Mouse (Mus musculus) intestine, embryonic 15.5 days (tissue): ENCODE results near the gene Copb2. TPM values are rescaled to one million over a fixed set of nuclear protein-coding genes. Genes with fewer than 3 reads are reported as not detected.

Experiments
- ATAC-seq: fragments of 200-750 bp; cut with Nextera tagmentation; 2 replicates; pipeline ENCODE4 v1.8.0; 2017; ENCODE audit warnings: moderate TSS enrichment, moderate library complexity
- H3K27ac ChIP-seq: fragments of 300-500 bp; sonication (generic); 2 replicates; pipeline ENCODE4 v1.5.1; 2015; ENCODE audit warnings: mild to moderate bottlenecking, inconsistent platforms
- H3K27me3 ChIP-seq: fragments of 300-500 bp; sonication (generic); replicated peaks from 2 replicates; pipeline ENCODE4 v1.6.1; 2015; ENCODE audit warnings: inconsistent platforms
- H3K36me3 ChIP-seq: fragments of 300-500 bp; sonication (generic); 2 replicates; pipeline ENCODE4 v1.6.1; 2015; ENCODE audit warnings: inconsistent platforms
- H3K4me1 ChIP-seq: fragments of 300-500 bp; sonication (generic); replicated peaks from 2 replicates; pipeline ENCODE4 v1.6.1; 2015; ENCODE audit warnings: inconsistent platforms
- H3K4me2 ChIP-seq: fragments of 300-500 bp; sonication (generic); replicated peaks from 2 replicates; pipeline ENCODE4 v1.6.1; 2015; ENCODE audit warnings: mild to moderate bottlenecking, inconsistent platforms
- H3K4me3 ChIP-seq: fragments of 300-500 bp; sonication (generic); replicated peaks from 2 replicates; pipeline ENCODE4 v1.5.1; 2015; ENCODE audit warnings: inconsistent platforms
- H3K9ac ChIP-seq: fragments of 300-500 bp; sonication (generic); 2 replicates; pipeline ENCODE4 v1.6.1; 2015; ENCODE audit warnings: inconsistent platforms
- H3K9me3 ChIP-seq: fragments of 300-500 bp; sonication (generic); 2 replicates; pipeline ENCODE4 v1.6.1; 2016; ENCODE audit warnings: inconsistent platforms
- WGBS: fragments of 180-500 bp; shearing (Covaris S2); methylation state at CpG from one replicate; pipeline ENCODE4 v1.1.7; 2015; 5-methylcytosine and 5-hydroxymethylcytosine counted together
- polyA plus RNA-seq: library from polyadenylated mRNA; unstranded; fragments of >200 nt; fragmentation: Nextera tagmentation; extraction: Ambion mirVana; gene quantifications from 2 replicates; pipeline ENCODE4 v1.2.1, GENCODE M21; 2015

The Copb2 gene
- polyA plus RNA-seq = 149 and 156 TPM in 2 replicates

DNA sequence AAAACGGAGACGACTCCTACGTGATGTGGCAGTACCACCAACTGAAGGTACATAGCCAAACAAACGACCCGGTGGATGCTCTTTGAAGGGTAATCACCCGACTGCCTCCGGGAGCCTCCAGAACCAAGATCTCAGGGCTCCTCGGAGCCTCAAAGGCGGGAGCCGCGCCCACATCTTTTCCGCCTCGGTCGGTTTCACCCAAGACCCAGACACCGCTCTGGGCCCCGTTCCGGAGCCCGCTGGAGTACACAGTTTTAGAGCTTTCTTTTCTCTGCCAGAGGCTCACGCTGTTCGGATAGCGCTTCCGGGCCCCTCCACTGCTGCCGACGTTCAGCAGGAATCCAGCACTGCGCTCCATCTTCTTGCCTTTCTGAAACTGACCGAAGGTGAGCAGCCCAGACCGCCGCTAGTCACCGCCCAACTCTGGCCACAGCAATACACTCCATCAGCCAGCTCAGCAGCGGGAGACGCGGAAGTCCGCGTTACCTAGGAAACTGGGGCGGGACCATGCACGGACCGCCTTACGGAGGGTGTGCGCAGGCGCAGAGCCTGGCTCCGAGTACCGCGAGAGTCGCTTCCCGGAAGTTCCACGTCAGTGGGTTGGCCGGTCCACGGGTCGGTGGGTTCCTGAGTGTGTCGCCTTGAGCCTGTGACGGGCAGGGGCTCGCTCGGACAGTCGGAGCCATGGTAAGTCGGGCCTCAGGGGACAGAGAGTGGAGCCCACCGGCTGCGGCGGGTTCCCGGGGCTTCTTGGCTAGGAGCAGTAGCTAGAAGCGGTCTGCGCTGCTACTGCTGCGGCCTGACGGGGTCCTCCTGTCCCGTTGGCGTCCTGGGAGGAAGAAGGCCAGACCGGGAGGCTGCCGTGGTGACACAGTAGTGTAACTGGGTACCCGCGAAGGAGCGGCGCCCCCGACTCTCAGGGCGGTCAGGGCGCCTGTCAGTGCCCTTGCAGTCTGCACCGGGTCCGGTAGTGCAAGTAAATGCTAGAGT is at the start of gene Copb2:
TSS of gene Copb2 (plus strand) at position 585 of the 990 bp plus-strand sequence.
- peaks cover 4% of the 10 kb centered on the region; the same call in 1 of the 2 replicates for H3K4me1 ChIP-seq
- under 1% methylated on average over 76 of the region's 76 CpGs for WGBS
- H3K9me3 ChIP-seq = no peaks in the 10 kb centered on the region
- H3K36me3 ChIP-seq = peaks cover 5% of the 10 kb centered on the region; the same call in 1 of the 2 replicates
- peak within 1 kb of the TSS; percentile 77 for H3K4me2 ChIP-seq
- H3K4me3 ChIP-seq = peak within 1 kb of the TSS; percentile 98
- H3K27ac ChIP-seq = peak within 1 kb of the TSS; percentile 86
- H3K27me3 ChIP-seq = no peaks in the 10 kb centered on the region
- peak within 1 kb of the TSS; percentile 96 for H3K9ac ChIP-seq
- peak; percentile 100 for ATAC-seq

DNA sequence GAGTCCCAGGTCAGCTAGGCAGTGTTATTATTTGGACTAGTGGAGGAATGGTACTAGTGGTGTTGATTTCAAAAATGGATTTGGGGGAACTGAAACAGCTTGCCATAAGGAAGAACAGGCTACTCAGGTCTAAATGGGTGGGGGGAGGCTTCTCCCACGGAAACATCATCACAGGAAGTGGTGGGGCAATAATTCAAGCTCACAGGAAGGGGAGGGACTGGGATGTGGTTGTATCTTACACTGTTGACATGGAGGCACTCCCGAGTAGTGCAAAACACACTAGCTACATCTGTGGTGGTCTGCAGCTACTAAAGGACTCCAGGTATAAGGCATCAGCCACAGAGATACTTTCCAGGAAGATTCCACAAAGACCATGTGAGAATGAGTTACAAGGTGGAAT is 39.6 kb upstream of the Copb2 start:
- ATAC-seq = no peak
- H3K4me1 ChIP-seq = no peaks in the 10 kb centered on the region

DNA sequence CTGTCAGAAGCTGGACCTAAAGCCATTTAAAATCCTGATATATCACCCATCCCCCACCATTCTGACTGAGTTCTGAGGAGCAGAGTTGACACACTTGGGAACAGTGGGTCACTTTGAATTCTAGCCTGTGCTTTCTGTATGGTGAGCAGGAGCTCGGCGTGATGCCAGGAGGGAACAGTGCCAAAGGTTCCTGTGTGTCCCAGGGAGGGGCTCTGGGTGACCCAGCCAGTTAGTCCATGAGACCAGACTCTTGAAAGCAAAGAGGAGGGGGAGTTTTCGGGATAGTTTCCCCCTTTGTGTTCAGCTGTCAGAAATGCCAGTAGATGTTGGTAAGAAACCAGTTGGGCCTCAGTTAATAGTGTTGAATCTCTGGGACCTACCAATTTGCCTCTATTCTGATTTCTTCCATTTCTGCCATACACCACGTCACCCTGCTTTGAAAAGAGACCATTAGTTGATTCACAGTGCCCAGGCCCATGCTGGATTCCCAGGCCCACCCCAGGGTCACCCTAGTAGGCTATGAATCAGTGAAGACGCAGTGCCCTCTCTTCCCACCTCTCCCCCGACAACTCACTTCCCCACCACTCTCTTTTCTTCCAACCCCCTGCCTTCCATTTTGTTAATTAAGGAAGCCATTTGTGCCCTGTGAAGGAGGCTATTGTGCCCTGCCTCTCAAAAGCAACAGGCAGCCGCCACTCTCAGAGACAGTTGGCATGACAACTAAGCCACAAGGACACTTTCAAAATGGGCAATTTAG is 38.6 kb upstream of the Copb2 start:
- no peaks in the 10 kb centered on the region for H3K27me3 ChIP-seq
- no peak overlapping the region for H3K4me2 ChIP-seq
- H3K27ac ChIP-seq = 0 out of 2 replicates have a peak overlapping the region, but pooled peaks have one; percentile 36
- H3K9me3 ChIP-seq = no peaks in the 10 kb centered on the region
- WGBS = 74% methylated on average over 7 of the region's 7 CpGs
- no peaks in the 10 kb centered on the region for H3K4me1 ChIP-seq
- no peak overlapping the region for H3K9ac ChIP-seq
- no peak overlapping the region for H3K4me3 ChIP-seq
- H3K36me3 ChIP-seq = no peaks in the 10 kb centered on the region
- ATAC-seq = 0 out of 2 replicates have a peak, but pooled peaks have one; percentile 31

More for the DNA sequence above, 39.6 kb upstream of the Copb2 start:
- Histone ChIP-seq H3K9me3 (no peaks in the 10 kb centered on the region), H3K27me3 (no peaks in the 10 kb centered on the region), H3K36me3 (no peaks in the 10 kb centered on the region), H3K4me3 (no peak overlapping the region), H3K4me2 (no peak overlapping the region), H3K9ac (no peak overlapping the region), H3K27ac (no peak overlapping the region)
- WGBS = 59% methylated on average over 2 of the region's 2 CpGs

DNA sequence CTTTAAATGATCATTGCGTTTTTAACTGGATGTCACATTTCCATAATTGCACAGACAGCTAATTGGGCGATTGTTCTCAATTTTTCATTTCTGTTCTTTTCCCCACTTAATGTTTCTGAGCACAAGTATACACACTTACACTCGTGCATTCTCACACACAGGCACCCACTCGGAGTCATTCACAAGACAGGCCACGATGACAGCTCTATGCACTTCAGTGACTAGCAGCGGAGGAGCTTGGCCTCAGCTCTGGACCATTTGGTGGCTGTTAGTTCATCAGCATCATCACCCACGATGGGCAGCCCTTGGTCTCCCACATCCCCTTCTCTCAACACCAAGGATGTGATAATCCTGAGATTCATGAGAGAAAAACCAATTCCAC is 38.0 kb upstream of the Copb2 start:
- 65% methylated on average over 7 of the region's 7 CpGs for WGBS
- H3K36me3 ChIP-seq = no peaks in the 10 kb centered on the region
- H3K9ac ChIP-seq = no peak overlapping the region
- ATAC-seq = no peak
- no peaks in the 10 kb centered on the region for H3K27me3 ChIP-seq
- no peaks in the 10 kb centered on the region for H3K9me3 ChIP-seq
- H3K4me3 ChIP-seq = no peak overlapping the region
- no peaks in the 10 kb centered on the region for H3K4me1 ChIP-seq
- H3K27ac ChIP-seq = no peak overlapping the region
- no peak overlapping the region for H3K4me2 ChIP-seq

DNA sequence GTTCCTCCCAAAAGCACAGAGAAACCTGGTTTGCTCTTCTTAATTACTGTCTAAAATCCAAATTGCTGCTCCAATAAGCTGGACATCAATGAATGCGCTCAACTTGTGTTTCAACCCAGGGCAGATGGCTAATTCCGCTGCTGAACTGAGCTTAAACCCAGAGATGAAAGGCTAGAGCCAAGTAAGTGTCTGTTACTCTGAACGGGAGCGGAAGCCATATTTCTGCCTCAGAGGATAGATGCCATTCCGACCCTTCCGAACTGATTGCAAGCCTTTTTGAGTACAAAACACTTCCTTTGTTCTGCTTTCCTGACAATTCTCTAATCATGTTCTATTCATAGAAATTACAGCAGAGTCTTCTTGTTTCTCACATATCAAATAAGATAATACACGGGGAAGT is 36.3 kb upstream of the Copb2 start:
- Histone ChIP-seq H3K36me3 (no peaks in the 10 kb centered on the region), H3K27me3 (no peaks in the 10 kb centered on the region), H3K27ac (no peak overlapping the region), H3K4me1 (no peaks in the 10 kb centered on the region), H3K9me3 (no peaks in the 10 kb centered on the region), H3K4me3 (no peak overlapping the region), H3K9ac (no peak overlapping the region), H3K4me2 (no peak overlapping the region)
- 74% methylated on average over 7 of the region's 7 CpGs for WGBS
- no peak for ATAC-seq

DNA sequence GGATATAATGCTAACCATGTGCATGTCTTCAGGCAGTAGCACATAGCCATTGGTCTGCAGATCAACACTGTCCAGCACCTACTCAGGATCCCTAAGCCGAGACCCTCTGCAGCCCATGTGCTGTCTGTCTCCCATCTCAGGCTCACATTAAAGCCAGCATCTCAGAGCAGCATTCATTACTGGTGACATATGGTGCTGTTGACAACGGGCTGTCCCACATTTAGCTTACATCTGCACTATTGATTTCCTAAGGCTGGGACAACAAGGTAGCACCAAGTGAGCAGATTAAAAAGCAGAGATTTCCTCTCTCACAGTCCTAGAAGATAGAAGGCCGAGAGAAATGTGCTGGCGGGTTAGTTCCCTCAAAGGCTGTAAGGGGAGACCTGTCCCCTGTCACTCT is 33.7 kb upstream of the Copb2 start:
- Histone ChIP-seq H3K4me1 (no peaks in the 10 kb centered on the region), H3K9me3 (no peaks in the 10 kb centered on the region), H3K27ac (no peak overlapping the region), H3K4me2 (no peak overlapping the region), H3K9ac (no peak overlapping the region), H3K36me3 (no peaks in the 10 kb centered on the region), H3K27me3 (no peaks in the 10 kb centered on the region), H3K4me3 (no peak overlapping the region)
- no peak for ATAC-seq
- 64% methylated on average over 4 of the region's 4 CpGs for WGBS

DNA sequence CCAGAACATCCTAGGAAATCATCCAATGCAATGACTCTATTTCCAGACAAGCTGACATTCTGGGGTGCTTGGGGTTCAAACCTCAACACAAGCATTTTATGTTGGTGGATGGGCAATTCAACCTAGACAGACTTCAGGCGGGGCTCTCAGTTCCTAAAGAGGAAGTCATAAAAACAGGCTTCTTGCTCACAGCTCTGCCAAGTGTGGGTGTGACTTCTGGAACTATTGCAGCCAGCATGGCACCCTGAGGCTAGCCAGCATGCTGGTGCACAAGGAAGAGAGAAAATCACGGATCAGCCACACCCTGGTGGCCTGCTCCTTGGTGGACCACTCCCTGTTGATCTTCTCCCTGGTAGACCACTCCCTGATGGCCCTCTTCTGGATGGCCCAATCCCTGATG is 32.5 kb upstream of the Copb2 start:
- H3K36me3 ChIP-seq = no peaks in the 10 kb centered on the region
- no peaks in the 10 kb centered on the region for H3K9me3 ChIP-seq
- H3K9ac ChIP-seq = no peak overlapping the region
- H3K4me2 ChIP-seq = no peak overlapping the region
- H3K4me3 ChIP-seq = no peak overlapping the region
- H3K4me1 ChIP-seq = no peaks in the 10 kb centered on the region
- no peaks in the 10 kb centered on the region for H3K27me3 ChIP-seq
- ATAC-seq = peak; percentile 38; the same call in 1 of the 2 replicates
- WGBS = 37% methylated on average over 2 of the region's 2 CpGs
- H3K27ac ChIP-seq = no peak overlapping the region

DNA sequence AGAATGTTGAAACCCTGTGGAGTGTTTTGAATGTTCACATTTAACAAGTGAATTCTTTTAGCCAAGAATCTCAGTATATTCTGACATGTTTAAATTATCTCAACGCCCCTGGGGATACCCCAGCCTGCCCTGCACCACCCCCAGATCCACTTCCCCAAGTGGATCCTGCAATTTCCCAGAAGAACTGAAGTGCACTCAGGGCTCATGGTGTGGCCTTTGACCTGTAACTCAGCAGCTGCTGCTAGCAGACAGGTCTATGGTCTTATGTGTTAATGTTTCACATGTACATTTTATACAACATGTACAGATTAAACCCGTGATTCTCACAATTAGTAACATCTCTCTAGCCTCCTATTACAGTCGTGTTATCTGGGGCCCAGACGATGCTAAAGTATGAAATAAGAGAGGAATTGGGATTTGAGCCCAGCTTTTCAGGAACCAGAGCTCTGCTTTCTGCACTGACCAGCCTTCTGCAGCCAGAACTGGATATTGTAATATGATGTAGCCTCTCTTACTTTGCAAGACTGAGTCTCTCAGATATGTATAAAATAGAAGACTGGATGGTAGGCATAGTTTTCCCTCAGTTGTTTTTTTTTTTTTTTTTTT is 28.7 kb upstream of the Copb2 start:
- Histone ChIP-seq H3K36me3 (no peaks in the 10 kb centered on the region), H3K27me3 (no peaks in the 10 kb centered on the region), H3K4me2 (no peak overlapping the region), H3K4me3 (no peak overlapping the region), H3K9ac (no peak overlapping the region), H3K9me3 (no peaks in the 10 kb centered on the region), H3K27ac (no peak overlapping the region), H3K4me1 (no peaks in the 10 kb centered on the region; the same call in 1 of the 2 replicates)
- ATAC-seq = peak; percentile 37
- 37% methylated on average over 4 of the region's 4 CpGs for whole genome bisulfite sequencing

DNA sequence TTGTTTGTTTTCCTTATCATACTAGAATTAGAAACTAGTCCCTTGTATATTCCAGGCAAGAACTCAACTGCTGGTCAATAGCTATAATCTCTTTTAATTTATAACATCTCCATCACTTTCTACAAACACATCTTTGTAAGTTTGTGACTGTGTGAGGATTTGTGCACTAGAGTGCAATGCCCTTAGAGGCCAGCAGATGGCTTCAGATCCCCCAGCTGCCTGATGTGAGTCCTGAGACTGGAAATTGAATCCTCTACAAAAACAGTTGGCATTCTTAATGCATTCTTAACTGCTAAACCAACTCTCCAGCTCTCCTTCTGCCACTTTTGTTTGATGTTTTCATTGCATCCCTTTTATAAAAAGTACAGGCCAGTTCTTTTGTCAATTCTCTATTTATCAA is 27.8 kb upstream of the Copb2 start:
- ATAC-seq = no peak
- Histone ChIP-seq H3K9ac (no peak overlapping the region), H3K4me3 (no peak overlapping the region), H3K27me3 (no peaks in the 10 kb centered on the region), H3K4me1 (no peaks in the 10 kb centered on the region; the same call in 1 of the 2 replicates), H3K4me2 (no peak overlapping the region), H3K27ac (no peak overlapping the region), H3K9me3 (no peaks in the 10 kb centered on the region), H3K36me3 (no peaks in the 10 kb centered on the region)

DNA sequence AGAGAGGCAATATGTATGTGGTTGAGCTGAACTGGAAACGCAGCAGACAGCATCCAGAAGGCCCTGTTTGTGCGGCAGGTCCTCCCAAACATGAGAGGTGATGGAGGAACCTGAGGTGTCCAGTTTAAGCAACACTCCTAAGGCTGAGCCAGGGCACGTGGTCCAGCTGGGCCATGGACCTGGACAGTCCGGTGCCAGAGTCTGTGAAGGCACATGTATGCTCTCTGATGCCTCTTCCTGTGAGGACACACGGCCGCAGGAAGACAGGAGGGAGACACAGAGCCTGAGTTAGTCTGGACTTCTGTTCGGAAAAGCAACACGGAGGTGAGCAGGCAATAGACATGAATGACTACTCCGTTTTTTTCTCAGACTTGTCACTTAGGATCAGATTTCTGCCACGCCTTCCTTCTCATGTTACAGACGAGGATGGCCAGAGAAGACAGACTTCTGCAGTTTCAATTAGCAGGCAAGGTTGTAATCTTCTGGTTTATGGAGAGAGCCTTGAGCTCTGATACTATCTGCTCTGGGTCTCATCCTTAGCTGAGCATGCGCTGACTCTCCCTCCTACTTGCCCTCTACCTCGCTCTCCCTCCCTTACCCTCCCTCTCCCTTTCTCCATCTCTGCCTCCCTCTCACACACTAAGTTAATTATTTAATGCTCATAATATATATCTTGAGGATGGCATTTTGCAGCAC is 25.4 kb upstream of the Copb2 start:
- Histone ChIP-seq H3K27ac (0 out of 2 replicates have a peak overlapping the region, but pooled peaks have one; percentile 22), H3K9me3 (no peaks in the 10 kb centered on the region), H3K4me1 (no peaks in the 10 kb centered on the region; the same call in 1 of the 2 replicates), H3K4me3 (no peak overlapping the region), H3K4me2 (peak overlapping the region; percentile 49), H3K9ac (no peak overlapping the region), H3K36me3 (no peaks in the 10 kb centered on the region), H3K27me3 (no peaks in the 10 kb centered on the region)
- WGBS = 31% methylated on average over 13 of the region's 13 CpGs
- ATAC-seq = peak; percentile 86

DNA sequence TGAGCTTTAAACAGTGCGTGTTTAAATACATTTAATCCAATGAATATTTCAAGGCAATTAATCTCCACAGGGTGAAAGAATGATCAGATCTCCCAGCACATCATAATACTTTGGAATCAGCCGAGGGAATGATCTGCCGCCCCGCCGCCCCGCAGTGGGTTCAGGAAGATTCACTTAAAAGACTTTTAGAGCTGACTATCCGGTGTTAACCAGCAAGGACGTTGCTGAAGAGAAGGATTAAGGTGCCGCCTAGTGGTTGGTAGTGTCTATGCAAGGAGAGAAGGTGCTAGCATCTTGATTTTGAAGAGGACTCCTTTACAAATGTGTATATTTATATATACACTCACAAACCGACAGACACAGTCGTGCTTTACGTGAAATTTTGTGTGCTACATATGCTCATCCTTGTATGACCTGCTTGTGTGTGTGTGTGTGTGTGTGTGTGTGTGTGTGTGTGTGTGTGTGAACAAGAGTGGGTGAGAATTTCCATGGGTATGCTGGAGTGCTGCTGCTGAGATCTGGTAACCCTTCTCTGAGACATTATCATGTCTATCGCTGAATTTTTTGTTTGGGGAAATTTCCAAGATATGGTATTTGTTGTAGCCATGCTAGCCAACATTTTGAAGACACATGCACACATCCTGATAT is 24.7 kb upstream of the Copb2 start:
- no peak overlapping the region for H3K4me3 ChIP-seq

More for the DNA sequence above, 24.7 kb upstream of the Copb2 start:
- Histone ChIP-seq H3K27ac (no peak overlapping the region), H3K9ac (no peak overlapping the region), H3K4me2 (peak overlapping the region; percentile 49), H3K9me3 (no peaks in the 10 kb centered on the region), H3K27me3 (no peaks in the 10 kb centered on the region), H3K36me3 (no peaks in the 10 kb centered on the region), H3K4me1 (no peaks in the 10 kb centered on the region; the same call in 1 of the 2 replicates)
- ATAC-seq = peak; percentile 80
- 3% methylated on average over 13 of the region's 13 CpGs for WGBS
